Mouse (Mus musculus) olfactory bulb, adult 2 months (tissue): ENCODE measurements around the gene Slc2a4.

Experiments
- CTCF ChIP-seq: fragments of 200-500 bp; IDR thresholded peaks from 2 replicates; pipeline ENCODE4 v1.5.1; 2012; ENCODE audit warnings: low read depth, mild to moderate bottlenecking, low read length, moderate library complexity; ENCODE audit not compliant: insufficient read depth
- POLR2A ChIP-seq: fragments of 200-500 bp; IDR thresholded peaks from 2 replicates; pipeline ENCODE4 v1.6.1; 2012; ENCODE audit warnings: mild to moderate bottlenecking, low read depth, low read length, moderate library complexity; ENCODE audit not compliant: insufficient read depth

DNA sequence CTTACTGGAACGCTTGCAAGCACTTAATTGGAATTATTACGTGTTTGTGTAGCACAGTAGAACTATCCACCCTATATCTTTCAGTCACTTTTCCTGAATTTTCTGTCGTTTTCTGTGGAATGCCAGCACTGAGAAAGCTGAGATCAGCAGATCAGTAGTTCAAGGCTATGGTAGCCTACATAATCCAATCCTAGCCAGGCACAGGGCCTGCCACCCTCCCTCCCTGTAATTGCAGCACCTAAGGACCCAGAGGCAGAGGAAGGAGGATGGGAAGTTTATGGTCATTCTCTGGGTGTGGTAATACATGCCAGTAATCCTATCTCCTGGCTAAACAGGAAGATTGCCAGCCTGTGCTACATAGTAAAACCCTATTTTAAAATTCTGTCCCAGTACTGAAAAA, 25.2 kb downstream of the Slc2a4 start:
- TF ChIP-seq CTCF (no peak), POLR2A (no peak)
